Mouse (Mus musculus): ENCODE measurements around the gene Des. TPM values are rescaled to one million over a fixed set of nuclear protein-coding genes. Genes with fewer than 3 reads are reported as not detected.

Gene Des
- total RNA-seq (2014; rRNA removed) (1.9 and 2.6 TPM in 2 replicates), polyA plus RNA-seq (2015; fragmentation: Nextera tagmentation; extraction: Ambion mirVana) (1.4 and 1.6 TPM in 2 replicates)

DNA sequence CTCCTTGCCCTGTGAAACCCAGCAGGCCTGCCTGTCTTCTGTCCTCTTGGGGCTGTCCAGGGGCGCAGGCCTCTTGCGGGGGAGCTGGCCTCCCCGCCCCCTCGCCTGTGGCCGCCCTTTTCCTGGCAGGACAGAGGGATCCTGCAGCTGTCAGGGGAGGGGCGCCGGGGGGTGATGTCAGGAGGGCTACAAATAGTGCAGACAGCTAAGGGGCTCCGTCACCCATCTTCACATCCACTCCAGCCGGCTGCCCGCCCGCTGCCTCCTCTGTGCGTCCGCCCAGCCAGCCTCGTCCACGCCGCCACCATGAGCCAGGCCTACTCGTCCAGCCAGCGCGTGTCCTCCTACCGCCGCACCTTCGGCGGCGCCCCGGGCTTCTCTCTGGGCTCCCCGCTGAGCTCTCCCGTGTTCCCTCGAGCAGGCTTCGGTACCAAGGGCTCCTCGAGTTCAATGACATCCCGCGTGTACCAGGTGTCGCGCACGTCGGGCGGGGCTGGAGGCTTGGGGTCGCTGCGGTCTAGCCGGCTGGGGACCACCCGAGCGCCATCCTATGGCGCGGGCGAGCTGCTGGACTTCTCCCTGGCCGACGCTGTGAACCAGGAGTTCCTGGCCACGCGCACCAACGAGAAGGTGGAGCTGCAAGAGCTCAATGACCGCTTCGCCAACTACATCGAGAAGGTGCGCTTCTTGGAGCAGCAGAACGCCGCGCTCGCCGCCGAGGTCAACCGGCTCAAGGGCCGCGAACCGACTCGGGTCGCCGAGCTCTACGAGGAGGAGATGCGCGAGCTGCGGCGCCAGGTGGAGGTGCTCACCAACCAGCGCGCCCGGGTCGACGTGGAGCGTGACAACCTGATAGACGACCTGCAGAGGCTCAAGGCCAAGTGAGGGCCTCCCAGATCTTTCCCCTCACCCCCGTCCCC, at the start of gene Des:
TSS of gene Des (plus strand) at position 218 of the 920 bp plus-strand sequence.
- 4% methylated on average over 79 of the region's 80 CpGs for WGBS
- no peaks in the 10 kb centered on the region for H3K9me3 ChIP-seq (ENCODE audit: low read length)
- H3K4me2 ChIP-seq (ENCODE audit: low read depth, low read length, poor library complexity, severe bottlenecking), result peak within 1 kb of the TSS; percentile 41
- 0 out of 2 replicates have a peak, but pooled peaks have one; percentile 34 for ATAC-seq (ENCODE audit: low FRiP score)
- DNase-seq (ENCODE audit: low spot score), result no peak
- no peak within 1 kb of the TSS for H3K27ac ChIP-seq (ENCODE audit: low read depth, low read length)
- H3K36me3 ChIP-seq (ENCODE audit: insufficient read depth, low read length), result no peaks in the 10 kb centered on the region
- H3K4me1 ChIP-seq (ENCODE audit: insufficient read depth, low read length), result no peaks in the 10 kb centered on the region
- H3K27me3 ChIP-seq (ENCODE audit: insufficient read depth, low read length), result peaks cover 27% of the 10 kb centered on the region
- TF ChIP-seq CTCF (IDR thresholded peaks at IDR 0.05), result no peak
- peak within 1 kb of the TSS; percentile 25 for H3K4me3 ChIP-seq (ENCODE audit: low read depth, low read length)
- no peak within 1 kb of the TSS for H3K9ac ChIP-seq (replicated peaks; ENCODE audit: low read length, poor library complexity, severe bottlenecking)

DNA sequence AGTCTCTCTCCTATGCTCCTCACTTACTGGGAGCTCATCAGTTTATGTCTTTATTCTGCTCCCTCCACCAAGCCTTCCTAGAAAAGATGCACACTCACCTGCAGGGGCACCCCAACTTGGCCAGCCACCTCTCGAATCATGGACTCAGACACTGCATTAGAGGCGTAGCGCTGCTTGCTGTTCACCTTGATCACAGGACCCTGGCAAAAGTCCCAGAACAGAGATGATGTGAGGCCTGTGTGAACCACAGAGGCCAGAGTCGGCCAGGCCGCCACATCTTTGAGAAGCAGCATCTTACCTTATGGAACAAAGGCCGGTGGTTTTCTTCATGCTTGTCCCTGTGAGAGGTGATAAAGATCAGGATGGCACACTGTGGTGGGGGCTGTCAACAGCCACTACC, 48.4 kb upstream of the Des start:
- Histone ChIP-seq H3K4me2 (ENCODE audit: low read depth, low read length, poor library complexity, severe bottlenecking) (no peak overlapping the region), H3K27me3 (ENCODE audit: insufficient read depth, low read length) (no peaks in the 10 kb centered on the region), H3K4me3 (ENCODE audit: low read depth, low read length) (no peak overlapping the region), H3K9me3 (ENCODE audit: low read length) (no peaks in the 10 kb centered on the region), H3K4me1 (ENCODE audit: insufficient read depth, low read length) (peaks cover 5% of the 10 kb centered on the region; the same call in 1 of the 2 replicates), H3K9ac (replicated peaks; ENCODE audit: low read length, poor library complexity, severe bottlenecking) (no peak overlapping the region), H3K36me3 (ENCODE audit: insufficient read depth, low read length) (peaks cover 69% of the 10 kb centered on the region), H3K27ac (ENCODE audit: low read depth, low read length) (no peak overlapping the region)
- no peak for DNase-seq (ENCODE audit: low spot score)
- WGBS, result 90% methylated on average over 6 of the region's 6 CpGs
- no peak for ATAC-seq (ENCODE audit: low FRiP score)
- no peak for TF ChIP-seq CTCF (IDR thresholded peaks at IDR 0.05)

DNA sequence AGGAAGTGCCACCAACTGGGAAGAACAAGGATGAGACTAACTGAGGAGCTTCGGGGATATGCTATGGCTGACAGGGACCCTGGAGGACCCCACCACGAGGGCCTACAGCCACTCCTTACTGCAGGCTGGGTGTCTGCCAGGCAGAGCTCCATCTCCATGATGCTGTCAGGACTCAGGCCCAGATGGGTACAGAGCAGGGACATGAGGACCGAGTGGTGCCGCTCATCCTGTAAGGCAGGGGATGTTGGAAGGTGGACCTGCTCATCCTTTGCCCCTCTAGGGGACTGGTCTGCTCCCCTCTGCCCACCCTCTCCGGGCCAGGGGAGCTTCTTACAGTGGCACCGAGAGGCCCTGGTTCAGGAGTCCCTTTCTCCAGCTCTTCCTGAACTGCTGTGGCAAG, 45.1 kb upstream of the Des start:
- Histone ChIP-seq H3K9me3 (ENCODE audit: low read length) (no peaks in the 10 kb centered on the region), H3K27ac (ENCODE audit: low read depth, low read length) (no peak overlapping the region), H3K4me2 (ENCODE audit: low read depth, low read length, poor library complexity, severe bottlenecking) (no peak overlapping the region), H3K4me3 (ENCODE audit: low read depth, low read length) (no peak overlapping the region), H3K4me1 (ENCODE audit: insufficient read depth, low read length) (peaks cover 5% of the 10 kb centered on the region; the same call in 1 of the 2 replicates), H3K36me3 (ENCODE audit: insufficient read depth, low read length) (peaks cover 40% of the 10 kb centered on the region), H3K9ac (replicated peaks; ENCODE audit: low read length, poor library complexity, severe bottlenecking) (no peak overlapping the region), H3K27me3 (ENCODE audit: insufficient read depth, low read length) (no peaks in the 10 kb centered on the region)
- TF ChIP-seq CTCF (IDR thresholded peaks at IDR 0.05), result no peak
- ATAC-seq (ENCODE audit: low FRiP score) (no peak), DNase-seq (ENCODE audit: low spot score) (no peak)
- 87% methylated on average over 6 of the region's 6 CpGs for WGBS

DNA sequence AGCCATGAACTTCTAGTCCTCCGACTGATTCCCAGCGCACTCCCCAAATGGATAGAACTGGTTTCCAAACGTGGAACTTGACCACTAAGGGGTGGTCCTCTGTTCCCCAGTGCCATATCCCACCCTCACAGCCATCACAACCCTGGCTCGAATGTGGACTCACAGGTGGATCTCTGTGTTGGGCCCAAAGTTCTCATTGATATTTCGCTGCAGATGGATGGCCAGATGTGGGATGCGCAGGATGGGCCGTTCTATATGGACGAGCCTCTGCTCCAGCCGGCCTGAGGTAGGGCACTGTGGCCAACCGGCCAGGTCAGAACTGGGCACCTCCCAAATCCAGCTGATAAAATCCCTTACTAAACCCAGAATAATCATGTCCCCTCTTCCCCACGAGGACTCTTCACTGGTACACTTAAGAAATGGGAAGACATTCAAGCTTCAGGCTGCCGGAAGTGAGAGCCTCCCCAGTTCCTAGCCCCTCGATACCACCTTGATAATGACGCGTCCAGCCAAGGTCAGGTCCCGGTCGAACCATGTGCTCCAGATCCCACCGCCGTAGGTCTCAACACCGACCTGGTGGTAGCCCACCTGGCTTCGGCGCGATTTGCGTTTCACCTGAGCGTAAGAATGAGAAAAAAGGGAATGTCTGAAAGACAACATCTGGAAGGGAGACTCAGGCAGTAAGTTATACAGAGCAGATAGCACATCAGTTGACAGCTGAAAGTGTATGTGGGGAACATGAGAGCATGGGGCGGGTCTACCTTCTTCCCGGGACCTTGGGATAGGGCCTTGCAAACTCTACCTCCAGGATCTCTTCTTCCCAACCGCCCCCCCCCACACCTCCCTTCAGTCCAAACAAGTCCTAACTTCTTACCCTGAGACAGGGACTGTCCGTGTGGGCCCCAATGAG, 44.4 kb upstream of the Des start:
- peak overlapping the region; percentile 70 for H3K4me3 ChIP-seq (ENCODE audit: low read depth, low read length)
- DNase-seq (ENCODE audit: low spot score), result no peak
- WGBS, result 87% methylated on average over 29 of the region's 29 CpGs

DNA sequence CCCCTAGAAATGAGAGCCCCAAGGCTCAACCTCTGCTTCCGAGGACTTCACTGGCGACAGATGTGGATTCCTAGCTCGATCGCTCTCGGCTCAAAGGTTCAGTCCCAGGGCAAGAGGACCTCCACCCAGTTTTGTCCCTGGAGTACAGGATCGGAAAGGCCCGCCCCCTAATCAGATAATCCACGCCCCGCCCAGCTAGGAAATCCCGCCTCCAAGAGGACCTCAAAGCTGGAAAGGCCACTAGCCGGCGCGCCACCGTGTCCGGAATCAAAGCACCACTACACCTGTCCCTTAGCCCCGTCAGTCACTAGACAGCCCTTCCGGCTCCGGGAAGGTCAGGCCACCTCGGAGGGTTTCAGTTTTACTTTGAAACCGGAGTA, 43.3 kb upstream of the Des start:
- peak overlapping the region; percentile 87 for H3K4me2 ChIP-seq (ENCODE audit: low read depth, low read length, poor library complexity, severe bottlenecking)
- ATAC-seq (ENCODE audit: low FRiP score), result no peak; the same call in 1 of the 2 replicates

More for the DNA sequence above, 44.4 kb upstream of the Des start:
- peak overlapping the region; percentile 87 for H3K4me2 ChIP-seq (ENCODE audit: low read depth, low read length, poor library complexity, severe bottlenecking)
- peaks cover 5% of the 10 kb centered on the region; the same call in 1 of the 2 replicates for H3K4me1 ChIP-seq (ENCODE audit: insufficient read depth, low read length)
- no peak overlapping the region for H3K9ac ChIP-seq (replicated peaks; ENCODE audit: low read length, poor library complexity, severe bottlenecking)
- H3K27me3 ChIP-seq (ENCODE audit: insufficient read depth, low read length), result no peaks in the 10 kb centered on the region
- no peak for TF ChIP-seq CTCF (IDR thresholded peaks at IDR 0.05)
- H3K36me3 ChIP-seq (ENCODE audit: insufficient read depth, low read length), result peaks cover 36% of the 10 kb centered on the region
- ATAC-seq (ENCODE audit: low FRiP score), result no peak
- no peak overlapping the region for H3K27ac ChIP-seq (ENCODE audit: low read depth, low read length)
- no peaks in the 10 kb centered on the region for H3K9me3 ChIP-seq (ENCODE audit: low read length)

More for the DNA sequence above, 43.3 kb upstream of the Des start:
- Histone ChIP-seq H3K4me1 (ENCODE audit: insufficient read depth, low read length) (peaks cover 5% of the 10 kb centered on the region; the same call in 1 of the 2 replicates), H3K4me3 (ENCODE audit: low read depth, low read length) (peak overlapping the region; percentile 70), H3K27ac (ENCODE audit: low read depth, low read length) (peak overlapping the region; percentile 85), H3K9me3 (ENCODE audit: low read length) (no peaks in the 10 kb centered on the region), H3K9ac (replicated peaks; ENCODE audit: low read length, poor library complexity, severe bottlenecking) (peak overlapping the region; percentile 70), H3K36me3 (ENCODE audit: insufficient read depth, low read length) (peaks cover 25% of the 10 kb centered on the region), H3K27me3 (ENCODE audit: insufficient read depth, low read length) (no peaks in the 10 kb centered on the region)
- peak; percentile 80 for DNase-seq (ENCODE audit: low spot score)
- under 1% methylated on average over 20 of the region's 20 CpGs for WGBS
- TF ChIP-seq CTCF (IDR thresholded peaks at IDR 0.05), result peak; percentile 59
